Mouse (Mus musculus) hindbrain, embryonic 14.5 days (tissue): ENCODE results near the gene Brsk1. TPM values are rescaled to one million over a fixed set of nuclear protein-coding genes. Genes with fewer than 3 reads are reported as not detected.

Experiments used
- ATAC-seq: fragments of 200-750 bp; cut with Nextera tagmentation; 2 replicates; pipeline ENCODE4 v1.8.0; 2017; ENCODE audit warnings: moderate number of reproducible peaks, mild to moderate bottlenecking, moderate TSS enrichment, moderate library complexity; ENCODE audit not compliant: low FRiP score
- DNase-seq: peaks from one replicate; pipeline ENCODE4 v3.0.0-alpha.2; 2015; ENCODE audit warnings: low spot score
- H3K27ac ChIP-seq: fragments of 300-500 bp; sonication (generic); 2 replicates; pipeline ENCODE4 v1.5.1; 2014; ENCODE audit warnings: mild to moderate bottlenecking, moderate library complexity
- H3K27me3 ChIP-seq: fragments of 300-500 bp; sonication (generic); 2 replicates; pipeline ENCODE4 v1.6.1; 2014; ENCODE audit warnings: mild to moderate bottlenecking, low read length, mixed read lengths; ENCODE audit not compliant: control insufficient read depth, insufficient read depth
- H3K36me3 ChIP-seq: fragments of 300-500 bp; sonication (generic); replicated peaks from 2 replicates; pipeline ENCODE4 v1.6.1; 2014; ENCODE audit not compliant: control insufficient read depth, insufficient read depth
- H3K4me1 ChIP-seq: fragments of 300-500 bp; sonication (generic); replicated peaks from 2 replicates; pipeline ENCODE4 v1.6.1; 2014; ENCODE audit warnings: antibody characterized with exemption, low read length, mixed read lengths; ENCODE audit not compliant: control insufficient read depth, insufficient read depth
- H3K4me2 ChIP-seq: fragments of 300-500 bp; sonication (generic); replicated peaks from 2 replicates; pipeline ENCODE4 v1.6.1; 2014; ENCODE audit warnings: mild to moderate bottlenecking, moderate library complexity
- H3K4me3 ChIP-seq: fragments of 300-500 bp; sonication (generic); replicated peaks from 2 replicates; pipeline ENCODE4 v1.5.1; 2014; ENCODE audit warnings: mild to moderate bottlenecking, low read length
- H3K9ac ChIP-seq: fragments of 300-500 bp; sonication (generic); 2 replicates; pipeline ENCODE4 v1.6.1; 2014
- H3K9me3 ChIP-seq: fragments of 300-500 bp; sonication (generic); 2 replicates; pipeline ENCODE4 v1.6.1; 2016; ENCODE audit warnings: low read length; ENCODE audit not compliant: control insufficient read depth
- WGBS: fragments of 180-500 bp; shearing (Covaris S2); extraction: QIAGEN DNeasy Blood & Tissue Kit; methylation state at CpG from one replicate; pipeline ENCODE4 v1.1.7; 2014; 5-methylcytosine and 5-hydroxymethylcytosine counted together
- polyA plus RNA-seq: library from polyadenylated mRNA; unstranded; fragments of >200 nt; fragmentation: Nextera tagmentation; extraction: Ambion mirVana; gene quantifications from 2 replicates; pipeline ENCODE4 v1.2.1, GENCODE M21; 2014

Brsk1 gene
- polyA plus RNA-seq, 1 experiment from 2014 or later, result 10.3 TPM

DNA sequence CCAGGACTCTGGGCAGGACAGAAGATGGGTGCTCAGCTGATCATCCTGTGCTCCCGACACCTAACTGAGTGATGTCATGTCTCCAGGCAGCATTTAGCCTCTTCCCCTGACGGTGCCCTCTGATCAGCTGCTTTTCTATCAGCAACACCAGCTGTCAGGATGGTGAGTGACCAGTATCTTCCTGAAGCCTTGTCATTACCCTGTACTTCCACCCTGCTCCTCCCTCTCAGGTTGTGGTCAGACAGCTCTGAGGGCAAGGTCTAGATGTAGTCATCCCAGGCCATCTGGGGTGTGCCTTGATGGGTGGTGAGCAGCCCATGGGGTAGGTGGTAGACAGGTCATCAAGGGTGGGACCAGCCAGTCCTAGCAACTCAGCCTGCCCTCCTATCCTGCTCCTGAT lies 58.8 kb downstream of the Brsk1 start:
- Histone ChIP-seq H3K9ac (no peak overlapping the region), H3K27me3 (no peaks in the 10 kb centered on the region), H3K27ac (no peak overlapping the region), H3K36me3 (peaks cover 30% of the 10 kb centered on the region), H3K4me3 (no peak overlapping the region), H3K4me1 (no peaks in the 10 kb centered on the region), H3K4me2 (no peak overlapping the region), H3K9me3 (no peaks in the 10 kb centered on the region)
- 90% methylated on average over 2 of the region's 2 CpGs for WGBS
- no peak for ATAC-seq
- DNase-seq, result no peak

DNA sequence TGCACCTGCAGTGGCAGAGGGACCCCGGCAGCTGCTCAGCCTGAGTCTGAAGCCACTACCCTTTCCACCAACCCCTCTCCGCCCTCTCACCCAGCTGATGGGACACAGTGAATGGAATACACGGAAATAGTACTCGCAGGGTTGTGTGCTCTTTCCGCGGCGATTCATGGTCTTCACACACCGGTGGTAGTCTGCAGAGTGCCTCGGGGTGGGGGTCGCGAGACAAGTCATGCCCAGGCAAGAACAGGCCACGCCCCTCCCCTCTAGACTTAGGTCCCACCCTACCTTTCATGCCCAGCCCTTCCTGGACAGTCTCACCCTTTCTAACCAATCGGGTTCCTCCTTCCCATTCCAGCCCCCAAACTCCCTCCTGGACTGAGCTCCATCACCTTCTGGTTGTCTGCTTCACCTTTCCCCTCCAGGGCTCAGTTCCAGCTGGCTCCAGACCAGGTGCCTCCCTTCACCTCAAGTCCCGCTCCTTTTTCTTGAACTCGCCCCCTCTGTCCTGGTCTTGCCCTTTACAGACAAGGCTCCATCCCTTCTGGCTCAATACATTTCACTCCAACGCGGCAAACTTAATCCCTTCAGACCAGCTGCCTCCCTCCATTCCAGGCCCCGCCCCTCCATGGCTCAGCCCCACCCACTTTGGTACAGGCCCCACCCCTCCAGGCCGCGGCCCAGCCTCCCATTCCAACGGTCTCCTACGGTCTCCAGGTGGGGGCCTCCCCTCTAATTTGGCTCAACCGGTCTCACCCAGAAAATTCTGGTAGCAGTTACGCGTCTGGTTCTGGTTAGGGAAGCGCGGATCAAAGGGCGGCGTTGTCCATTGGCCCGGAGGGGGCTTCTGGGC lies 61.8 kb downstream of the Brsk1 start:
- 0 out of 2 replicates have a peak overlapping the region, but pooled peaks have one; percentile 1 for H3K9ac ChIP-seq
- no peaks in the 10 kb centered on the region for H3K9me3 ChIP-seq
- WGBS, result 2% methylated on average over 30 of the region's 30 CpGs
- no peaks in the 10 kb centered on the region for H3K4me1 ChIP-seq
- peak; percentile 65 for ATAC-seq
- peaks cover 2% of the 10 kb centered on the region; the same call in 1 of the 2 replicates for H3K36me3 ChIP-seq
- H3K27ac ChIP-seq, result no peak overlapping the region
- peak overlapping the region; percentile 22 for H3K4me3 ChIP-seq
- H3K27me3 ChIP-seq, result no peaks in the 10 kb centered on the region
- no peak for DNase-seq
- H3K4me2 ChIP-seq, result peak overlapping the region; percentile 47

- DNase-seq, result peak; percentile 76
- WGBS, result 4% methylated on average over 24 of the region's 24 CpGs
- H3K27ac ChIP-seq, result no peak within 1 kb of the TSS
These were observed 62.6 kb downstream of the Brsk1 start, which contains the start of gene Cox6b2 for GRCm38 (mm10) chr7:4752821-4753570. Gene Cox6b2, minus strand, starts transcription at chr7:4753094.

GRCm38 (mm10) chr7:4759670-4760069 lies 69.3 kb downstream of the Brsk1 start:
- WGBS, result 59% methylated on average over 1 of the region's 1 CpGs
- no peaks in the 10 kb centered on the region for H3K36me3 ChIP-seq
- no peaks in the 10 kb centered on the region for H3K9me3 ChIP-seq
- DNase-seq (no peak), ATAC-seq (no peak)
- H3K4me1 ChIP-seq, result no peaks in the 10 kb centered on the region
- no peak overlapping the region for H3K9ac ChIP-seq
- no peak overlapping the region for H3K4me2 ChIP-seq
- H3K4me3 ChIP-seq, result no peak overlapping the region
- H3K27me3 ChIP-seq, result no peaks in the 10 kb centered on the region
- no peak overlapping the region for H3K27ac ChIP-seq

More at GRCm38 (mm10) chr7:4752821-4753570, 62.6 kb downstream of the Brsk1 start, which contains the start of gene Cox6b2:
- Histone ChIP-seq H3K4me3 (peak within 1 kb of the TSS; percentile 22), H3K9ac (0 out of 2 replicates have a peak within 1 kb of the TSS, but pooled peaks have one; percentile 1), H3K4me1 (no peaks in the 10 kb centered on the region), H3K9me3 (no peaks in the 10 kb centered on the region), H3K27me3 (no peaks in the 10 kb centered on the region), H3K36me3 (no peaks in the 10 kb centered on the region; the same call in 1 of the 2 replicates), H3K4me2 (peak within 1 kb of the TSS; percentile 47)
- ATAC-seq, result peak; percentile 93

DNA sequence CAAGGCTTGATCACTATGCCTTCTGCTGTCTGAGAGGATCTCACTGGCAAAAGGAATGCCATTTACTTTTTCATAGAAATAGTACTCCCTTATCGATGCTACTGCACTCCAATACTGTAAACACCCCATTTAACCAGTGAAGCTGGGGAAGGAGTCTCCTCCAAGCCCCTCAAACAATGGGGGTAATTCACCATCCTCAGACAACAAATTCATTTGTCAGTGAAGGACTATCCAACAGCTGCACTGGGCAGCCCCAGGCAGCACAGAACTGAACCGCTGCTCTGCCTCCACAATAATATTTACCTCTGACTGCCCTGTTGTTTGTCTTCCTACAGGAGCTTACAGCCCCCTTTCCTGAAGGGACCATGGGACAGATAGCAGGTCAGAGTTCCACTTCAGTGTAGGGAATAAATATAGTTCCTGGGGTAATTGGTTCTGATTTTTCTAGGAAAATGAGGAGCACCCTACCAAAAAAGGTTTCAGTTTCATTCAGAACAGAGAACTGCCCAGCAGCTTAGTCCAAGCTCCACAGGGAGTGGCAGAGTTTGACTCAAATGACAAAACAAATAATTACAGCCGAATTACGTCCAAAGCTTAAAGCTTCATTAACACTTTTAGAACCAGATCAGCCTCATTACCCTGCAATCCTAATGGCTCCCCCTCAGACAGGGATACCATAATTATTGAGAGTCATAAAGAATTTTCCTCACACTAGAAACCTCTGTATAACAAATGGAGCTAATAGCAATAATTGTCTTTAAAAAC lies 74.7 kb downstream of the Brsk1 start:
- Histone ChIP-seq H3K27ac (no peak overlapping the region), H3K4me2 (no peak overlapping the region), H3K4me1 (no peaks in the 10 kb centered on the region), H3K36me3 (no peaks in the 10 kb centered on the region), H3K27me3 (no peaks in the 10 kb centered on the region), H3K9ac (no peak overlapping the region), H3K4me3 (no peak overlapping the region), H3K9me3 (no peaks in the 10 kb centered on the region)
- DNase-seq (no peak), ATAC-seq (no peak)
- WGBS, result 19% methylated on average over 4 of the region's 4 CpGs

Other genes starting within 250 kb of the Brsk1 start
- gene Rdh13, start 245.0 kb upstream of the Brsk1 start, polyA plus RNA-seq, result 41.6 and 45.5 TPM in 2 replicates
- 6.6 and 7.3 TPM in 2 replicates for gene Eps8l1, start 229.9 kb upstream of the Brsk1 start, polyA plus RNA-seq
- 50.1 and 54.7 TPM in 2 replicates for gene Ppp1r12c, start 188.9 kb upstream of the Brsk1 start, polyA plus RNA-seq
- gene Tnnt1, start 174.2 kb upstream of the Brsk1 start, polyA plus RNA-seq, result 1.8 and 3.9 TPM in 2 replicates
- gene Tnni3, start 166.4 kb upstream of the Brsk1 start, polyA plus RNA-seq, result 0.36 and 0.46 TPM in 2 replicates
- 1.0 and 1.5 TPM in 2 replicates for gene Dnaaf3, start 158.2 kb upstream of the Brsk1 start, polyA plus RNA-seq
- gene Syt5, start 143.1 kb upstream of the Brsk1 start, polyA plus RNA-seq, result 77.0 and 90.9 TPM in 2 replicates
- gene Ptprh, start 86.6 kb upstream of the Brsk1 start, polyA plus RNA-seq, result 0.17 and 0.55 TPM in 2 replicates
- gene Tmem86b, start 59.2 kb upstream of the Brsk1 start, polyA plus RNA-seq, result 2.0 and 2.7 TPM in 2 replicates
- 6.2 and 8.4 TPM in 2 replicates for gene Ppp6r1, start 31.6 kb upstream of the Brsk1 start, polyA plus RNA-seq
- gene Hspbp1, start 5.5 kb upstream of the Brsk1 start, polyA plus RNA-seq, result 146 and 154 TPM in 2 replicates
- 0.12 and 0.24 TPM in 2 replicates for gene Tmem150b, start 34.6 kb downstream of the Brsk1 start, polyA plus RNA-seq
- gene Kmt5c, start 49.5 kb downstream of the Brsk1 start, polyA plus RNA-seq, result 44.9 and 53.7 TPM in 2 replicates
- gene Cox6b2, start 62.5 kb downstream of the Brsk1 start, polyA plus RNA-seq, result 18.6 and 19.7 TPM in 2 replicates
- not detected in 2 replicates for gene Fam71e2, start 80.7 kb downstream of the Brsk1 start, polyA plus RNA-seq
- gene Il11, start 92.3 kb downstream of the Brsk1 start, polyA plus RNA-seq, result 0.35 and 0.41 TPM in 2 replicates
- not detected in 2 replicates for gene Tmem190, start 92.3 kb downstream of the Brsk1 start, polyA plus RNA-seq
- 3.2 and 4.1 TPM in 2 replicates for gene Tmem238, start 99.1 kb downstream of the Brsk1 start, polyA plus RNA-seq
- 175 and 192 TPM in 2 replicates for gene Rpl28, start 102.3 kb downstream of the Brsk1 start, polyA plus RNA-seq
- gene Ube2s, start 122.0 kb downstream of the Brsk1 start, polyA plus RNA-seq, result 285 and 293 TPM in 2 replicates
- 13.1 and 15.6 TPM in 2 replicates for gene Shisa7, start 154.1 kb downstream of the Brsk1 start, polyA plus RNA-seq
- gene Isoc2b, start 179.7 kb downstream of the Brsk1 start, polyA plus RNA-seq, result 2.8 and 3.7 TPM in 2 replicates
- 0.47 and 0.82 TPM in 2 replicates for gene Isoc2a, start 186.5 kb downstream of the Brsk1 start, polyA plus RNA-seq
- gene Gm36210, start 215.9 kb downstream of the Brsk1 start, polyA plus RNA-seq, result 0.25 and 0.43 TPM in 2 replicates
- gene Zfp628, start 224.6 kb downstream of the Brsk1 start, polyA plus RNA-seq, result 3.6 and 4.2 TPM in 2 replicates
- gene Nat14, start 231.4 kb downstream of the Brsk1 start, polyA plus RNA-seq, result 23.3 and 23.6 TPM in 2 replicates
- gene Ssc5d, start 235.2 kb downstream of the Brsk1 start, polyA plus RNA-seq, result 0.74 and 0.82 TPM in 2 replicates